Mouse (Mus musculus) layer of hippocampus, postnatal 14 days (tissue): ENCODE data around the gene Mroh3. TPM values are rescaled to one million over a fixed set of nuclear protein-coding genes. Genes with fewer than 3 reads are reported as not detected.

ENCODE experiments used
- DNase-seq, 2 experiments: peaks; one replicate each; pipeline ENCODE4 v3.0.0; 2021 to 2022; ENCODE audit warnings: low spot score in 2 of 2, mixed read lengths in 1 of 2
- total RNA-seq, 2 experiments: library from RNA; stranded (reverse); gene quantifications; 2 replicates each; pipeline ENCODE4 v1.2.3; 2021

Mroh3 gene
- total RNA-seq, 2 experiments from 2014 or later, result 3.6 to 5.0 TPM

- no peak for DNase-seq
Observed at GRCm38 (mm10) chr1:136160297-136160696, 52.3 kb downstream of the Mroh3 start.

GRCm38 (mm10) chr1:136159830-136160229, 52.8 kb downstream of the Mroh3 start:
- DNase-seq, result no peak

GRCm38 (mm10) chr1:136156951-136157350, 55.7 kb downstream of the Mroh3 start:
- no peak for DNase-seq

- no peak for DNase-seq
Observed at GRCm38 (mm10) chr1:136156304-136156703, 56.3 kb downstream of the Mroh3 start.

GRCm38 (mm10) chr1:136151371-136151770, 61.3 kb downstream of the Mroh3 start:
- no peak for DNase-seq

GRCm38 (mm10) chr1:136149702-136150101, 62.9 kb downstream of the Mroh3 start:
- no peak for DNase-seq

- peak in 1 of 2 experiments; percentile 64 for DNase-seq
Observed at GRCm38 (mm10) chr1:136143514-136143913, 69.1 kb downstream of the Mroh3 start.

GRCm38 (mm10) chr1:136142336-136142735, 70.3 kb downstream of the Mroh3 start:
- DNase-seq, result peak; percentile 64 to 79

GRCm38 (mm10) chr1:136141176-136141950, 71.3 kb downstream of the Mroh3 start:
- DNase-seq, result no peak

- DNase-seq, result peak; percentile 80 to 88
Observed at GRCm38 (mm10) chr1:136139990-136140640, 72.5 kb downstream of the Mroh3 start.

GRCm38 (mm10) chr1:136138191-136138830, 74.3 kb downstream of the Mroh3 start:
- no peak for DNase-seq

- no peak for DNase-seq
Observed at GRCm38 (mm10) chr1:136137575-136137974, 75.1 kb downstream of the Mroh3 start.

- no peak for DNase-seq
Observed at GRCm38 (mm10) chr1:136137071-136137531, 75.5 kb downstream of the Mroh3 start.

- no peak for DNase-seq
Observed at GRCm38 (mm10) chr1:136136547-136136946, 76.1 kb downstream of the Mroh3 start.

- no peak for DNase-seq
Observed at GRCm38 (mm10) chr1:136135777-136136444, 76.7 kb downstream of the Mroh3 start.

GRCm38 (mm10) chr1:136135046-136135445, 77.6 kb downstream of the Mroh3 start:
- no peak for DNase-seq

- DNase-seq, result no peak
Observed at GRCm38 (mm10) chr1:136134547-136134946, 78.1 kb downstream of the Mroh3 start.

GRCm38 (mm10) chr1:136133570-136134240, 78.9 kb downstream of the Mroh3 start:
- DNase-seq, result no peak

GRCm38 (mm10) chr1:136132386-136133201, 80.0 kb downstream of the Mroh3 start:
- DNase-seq, result no peak
